Mouse (Mus musculus) urinary bladder, postnatal 25 days (tissue): ENCODE measurements around the gene Klhl18.
A peak's percentile ranks its signal among the peaks of the same experiment; 100 is the strongest.
"Not testable (repeated sequence)": the region's sequence is repeated elsewhere in the genome, so short reads cannot be mapped to it uniquely, and the experiment has no call there.

ENCODE experiments used
- DNase-seq: peaks from one replicate; pipeline ENCODE4 v3.0.0; 2022; ENCODE audit warnings: low spot score

Gene Klhl18

GRCm38 (mm10) chr9:110419511-110420112 is 56.9 kb downstream of the Klhl18 start, which contains the start of gene Ngp:
Gene Ngp (plus strand): TSS chr9:110419747.
- DNase-seq = no peak

- DNase-seq = no peak
Measured at GRCm38 (mm10) chr9:110413785-110414184, 62.7 kb downstream of the Klhl18 start.

- no peak for DNase-seq
Measured at GRCm38 (mm10) chr9:110412926-110413325, 63.6 kb downstream of the Klhl18 start.

GRCm38 (mm10) chr9:110410908-110411887 is 65.3 kb downstream of the Klhl18 start:
- DNase-seq = peak; percentile 82

GRCm38 (mm10) chr9:110408099-110408773 is 68.3 kb downstream of the Klhl18 start, which contains the start of gene Ptpn23:
Gene Ptpn23 (minus strand): TSS chr9:110408213.
- DNase-seq = peak; percentile 90

GRCm38 (mm10) chr9:110407311-110408098 is 69.0 kb downstream of the Klhl18 start:
- DNase-seq = no peak

GRCm38 (mm10) chr9:110403240-110403639 is 73.3 kb downstream of the Klhl18 start:
- not testable (repeated sequence) for DNase-seq

- no peak for DNase-seq
Measured at GRCm38 (mm10) chr9:110402731-110403130, 73.8 kb downstream of the Klhl18 start.

GRCm38 (mm10) chr9:110400650-110401049 is 75.8 kb downstream of the Klhl18 start:
- no peak for DNase-seq

GRCm38 (mm10) chr9:110393295-110393694 is 83.2 kb downstream of the Klhl18 start:
- DNase-seq = no peak

GRCm38 (mm10) chr9:110390843-110391242 is 85.7 kb downstream of the Klhl18 start:
- DNase-seq = no peak

GRCm38 (mm10) chr9:110388011-110388410 is 88.5 kb downstream of the Klhl18 start:
- DNase-seq = no peak

- no peak for DNase-seq
Measured at GRCm38 (mm10) chr9:110384369-110384929, 92.0 kb downstream of the Klhl18 start.

GRCm38 (mm10) chr9:110381292-110381691 is 95.2 kb downstream of the Klhl18 start:
- no peak for DNase-seq

GRCm38 (mm10) chr9:110380662-110381061 is 95.8 kb downstream of the Klhl18 start:
- no peak for DNase-seq

- DNase-seq = no peak
Measured at GRCm38 (mm10) chr9:110379361-110379760, 97.1 kb downstream of the Klhl18 start.

- DNase-seq = not testable (repeated sequence)
Measured at GRCm38 (mm10) chr9:110377655-110378054, 98.8 kb downstream of the Klhl18 start.
